Mouse (Mus musculus): ENCODE results near the gene Rad54l2. TPM values are rescaled to one million over a fixed set of nuclear protein-coding genes. Genes with fewer than 3 reads are reported as not detected.

The Rad54l2 gene
- total and polyA plus RNA-seq, 3 experiments: 9.5 to 14.8 (median 10.7) TPM

- peaks cover 6% of the 10 kb centered on the region for H3K27me3 ChIP-seq (ENCODE audit: control insufficient read depth, insufficient read depth, low read length)
- H3K27ac ChIP-seq: no peak overlapping the region
- intact Hi-C loops (cut with DNase I): no loop called here
- WGBS: 70% methylated on average over 9 of the region's 9 CpGs
- H3K4me1 ChIP-seq (ENCODE audit: control insufficient read depth, insufficient read depth, low read length): no peaks in the 10 kb centered on the region
- DNase-seq: no peak
- H3K79me2 ChIP-seq (replicated peaks; ENCODE audit: control insufficient read depth, insufficient read depth, low read length): no peaks in the 10 kb centered on the region
- H3K4me3 ChIP-seq: no peak overlapping the region
- no peak overlapping the region for H3K9ac ChIP-seq (ENCODE audit: low read depth, low read length)
- TF ChIP-seq POLR2A (IDR thresholded peaks at IDR 0.05; ENCODE audit: insufficient read depth, low read depth, low read length) (no peak), CTCF (IDR thresholded peaks at IDR 0.05) (no peak), EP300 (IDR thresholded peaks at IDR 0.05; ENCODE audit: insufficient read depth, low read depth, low read length) (no peak)
- no peaks in the 10 kb centered on the region for H3K36me3 ChIP-seq (ENCODE audit: control insufficient read depth, insufficient read depth, low read length)
Observed at GRCm38 (mm10) chr9:106645684-106646271, 143.2 kb downstream of the Rad54l2 start.

DNA sequence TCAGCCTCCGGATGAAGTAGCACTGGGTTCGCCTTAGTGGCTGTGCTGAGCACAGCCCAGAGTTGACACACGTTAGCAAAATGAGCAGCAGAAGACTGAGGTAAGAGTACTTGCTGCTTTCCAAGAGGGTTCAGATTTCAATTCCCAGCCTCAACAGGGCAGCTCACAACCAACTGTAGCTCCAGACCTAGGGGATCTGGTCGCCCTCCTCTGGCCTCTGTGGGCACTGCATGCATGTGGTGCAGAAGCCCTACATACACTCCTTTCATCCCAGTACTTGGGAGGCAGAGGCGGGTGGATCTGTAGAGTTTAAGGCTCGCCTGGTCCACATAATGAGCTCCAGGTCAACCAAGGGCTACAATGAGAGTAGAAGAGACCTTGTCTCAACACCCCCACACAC is 145.2 kb downstream of the Rad54l2 start:
- Histone ChIP-seq H3K9ac (ENCODE audit: low read depth, low read length) (no peak overlapping the region), H3K36me3 (ENCODE audit: control insufficient read depth, insufficient read depth, low read length) (no peaks in the 10 kb centered on the region), H3K27me3 (ENCODE audit: control insufficient read depth, insufficient read depth, low read length) (peaks cover 6% of the 10 kb centered on the region), H3K27ac (no peak overlapping the region), H3K4me1 (ENCODE audit: control insufficient read depth, insufficient read depth, low read length) (no peaks in the 10 kb centered on the region), H3K79me2 (replicated peaks; ENCODE audit: control insufficient read depth, insufficient read depth, low read length) (no peaks in the 10 kb centered on the region), H3K4me3 (no peak overlapping the region)
- TF ChIP-seq CTCF (IDR thresholded peaks at IDR 0.05) (no peak), EP300 (IDR thresholded peaks at IDR 0.05; ENCODE audit: insufficient read depth, low read depth, low read length) (no peak), POLR2A (IDR thresholded peaks at IDR 0.05; ENCODE audit: insufficient read depth, low read depth, low read length) (no peak)
- DNase-seq: no peak
- 65% methylated on average over 6 of the region's 6 CpGs for WGBS
- intact Hi-C loops (cut with DNase I): no loop called here

DNA sequence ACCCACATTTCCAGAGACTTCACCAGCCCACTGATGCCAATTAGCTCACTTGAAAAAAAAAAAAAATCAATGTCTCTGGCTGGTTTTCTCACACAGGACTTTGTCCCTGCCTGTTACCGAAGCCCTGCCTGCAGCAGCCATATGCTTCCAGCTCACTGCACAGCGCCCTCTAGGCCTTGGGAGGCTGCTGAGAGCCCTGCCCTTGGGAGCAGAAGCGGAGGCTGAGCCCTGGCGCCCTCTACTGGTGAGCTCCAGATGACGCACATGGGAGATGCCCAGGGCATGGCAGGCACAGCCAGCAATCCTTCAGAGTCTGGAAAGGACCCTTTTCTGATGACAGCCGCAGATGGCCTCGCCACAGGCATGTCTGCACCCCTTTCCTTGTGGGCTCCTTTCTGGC is 145.9 kb downstream of the Rad54l2 start:
- peak; percentile 48 to 53 for DNase-seq
- Histone ChIP-seq H3K9ac (ENCODE audit: low read depth, low read length) (no peak overlapping the region), H3K4me1 (ENCODE audit: control insufficient read depth, insufficient read depth, low read length) (no peaks in the 10 kb centered on the region), H3K79me2 (replicated peaks; ENCODE audit: control insufficient read depth, insufficient read depth, low read length) (no peaks in the 10 kb centered on the region), H3K27me3 (ENCODE audit: control insufficient read depth, insufficient read depth, low read length) (peaks cover 6% of the 10 kb centered on the region), H3K36me3 (ENCODE audit: control insufficient read depth, insufficient read depth, low read length) (no peaks in the 10 kb centered on the region), H3K27ac (no peak overlapping the region), H3K4me3 (no peak overlapping the region)
- intact Hi-C loops (cut with DNase I): no loop called here
- TF ChIP-seq CTCF (IDR thresholded peaks at IDR 0.05) (peak; percentile 72), EP300 (IDR thresholded peaks at IDR 0.05; ENCODE audit: insufficient read depth, low read depth, low read length) (no peak), POLR2A (IDR thresholded peaks at IDR 0.05; ENCODE audit: insufficient read depth, low read depth, low read length) (no peak)
- 36% methylated on average over 7 of the region's 7 CpGs for WGBS

DNA sequence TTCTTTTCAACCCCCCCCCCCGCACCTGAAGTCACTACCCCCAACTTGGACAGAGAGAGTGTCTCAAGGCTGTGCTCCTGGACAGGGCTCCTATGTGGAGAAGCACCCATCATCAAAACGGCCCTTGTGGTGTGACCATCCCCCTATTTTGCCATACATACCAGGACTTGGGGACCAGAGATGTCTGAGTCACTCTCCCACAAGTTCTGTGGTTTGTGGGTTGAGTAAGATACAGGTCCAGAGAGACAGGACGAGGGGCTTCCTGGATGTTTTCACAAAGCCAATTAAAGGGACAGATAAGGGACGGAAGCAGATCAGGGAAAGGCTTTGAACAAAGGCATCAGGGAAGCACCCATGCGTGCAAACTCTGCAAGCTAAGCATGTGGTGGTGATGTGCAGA is 147.6 kb downstream of the Rad54l2 start:
- TF ChIP-seq POLR2A (IDR thresholded peaks at IDR 0.05; ENCODE audit: insufficient read depth, low read depth, low read length) (no peak), EP300 (IDR thresholded peaks at IDR 0.05; ENCODE audit: insufficient read depth, low read depth, low read length) (no peak), CTCF (IDR thresholded peaks at IDR 0.05) (no peak)
- H3K79me2 ChIP-seq (replicated peaks; ENCODE audit: control insufficient read depth, insufficient read depth, low read length): no peaks in the 10 kb centered on the region
- 31% methylated on average over 5 of the region's 5 CpGs for WGBS
- H3K9ac ChIP-seq (ENCODE audit: low read depth, low read length): no peak overlapping the region
- H3K27me3 ChIP-seq (ENCODE audit: control insufficient read depth, insufficient read depth, low read length): no peaks in the 10 kb centered on the region
- H3K36me3 ChIP-seq (ENCODE audit: control insufficient read depth, insufficient read depth, low read length): no peaks in the 10 kb centered on the region
- no peaks in the 10 kb centered on the region for H3K4me1 ChIP-seq (ENCODE audit: control insufficient read depth, insufficient read depth, low read length)
- intact Hi-C loops (cut with DNase I): no loop called here
- DNase-seq: no peak
- H3K27ac ChIP-seq: no peak overlapping the region
- no peak overlapping the region for H3K4me3 ChIP-seq

- H3K36me3 ChIP-seq (ENCODE audit: control insufficient read depth, insufficient read depth, low read length): no peaks in the 10 kb centered on the region
- intact Hi-C loops (cut with DNase I): no loop called here
- DNase-seq: no peak
Observed at GRCm38 (mm10) chr9:106638154-106638553, 150.8 kb downstream of the Rad54l2 start.

More at GRCm38 (mm10) chr9:106638154-106638553, 150.8 kb downstream of the Rad54l2 start:
- H3K27me3 ChIP-seq (ENCODE audit: control insufficient read depth, insufficient read depth, low read length): no peaks in the 10 kb centered on the region
- H3K4me1 ChIP-seq (ENCODE audit: control insufficient read depth, insufficient read depth, low read length): no peaks in the 10 kb centered on the region
- H3K27ac ChIP-seq: no peak overlapping the region
- H3K9ac ChIP-seq (ENCODE audit: low read depth, low read length): no peak overlapping the region
- H3K79me2 ChIP-seq (replicated peaks; ENCODE audit: control insufficient read depth, insufficient read depth, low read length): no peaks in the 10 kb centered on the region
- WGBS: 83% methylated on average over 8 of the region's 8 CpGs
- H3K4me3 ChIP-seq: no peak overlapping the region
- TF ChIP-seq CTCF (IDR thresholded peaks at IDR 0.05): no peak
- no peak for TF ChIP-seq EP300 (IDR thresholded peaks at IDR 0.05; ENCODE audit: insufficient read depth, low read depth, low read length)
- no peak for TF ChIP-seq POLR2A (IDR thresholded peaks at IDR 0.05; ENCODE audit: insufficient read depth, low read depth, low read length)

Other genes starting within 250 kb of the Rad54l2 start
- not detected for gene Iqcf3, start 227.6 kb downstream of the Rad54l2 start, total RNA-seq (2021)
- 0.15 TPM in 1 of 2 replicates, not detected in the other for gene Iqcf3, start 227.6 kb downstream of the Rad54l2 start, polyA plus RNA-seq (2012; rRNA removed)
- not detected for gene Iqcf4, start 218.2 kb downstream of the Rad54l2 start, total RNA-seq (2021)
- gene Iqcf4, start 218.2 kb downstream of the Rad54l2 start, polyA plus RNA-seq (2012; rRNA removed): not detected in 2 replicates
- gene Iqcf6, start 162.6 kb downstream of the Rad54l2 start, total RNA-seq (2021): not detected
- not detected in 2 replicates for gene Iqcf6, start 162.6 kb downstream of the Rad54l2 start, polyA plus RNA-seq (2012; rRNA removed)
- not detected for gene Grm2, start 133.1 kb downstream of the Rad54l2 start, total RNA-seq (2021)
- 0.09 TPM in 1 of 2 replicates, not detected in the other for gene Grm2, start 133.1 kb downstream of the Rad54l2 start, polyA plus RNA-seq (2012; rRNA removed)
- 10 to 100 TPM; 40.3 to 47.6 TPM for gene Tex264, start 103.3 kb downstream of the Rad54l2 start, total RNA-seq (2021)
- 62.1 and 69.2 TPM in 2 replicates for gene Tex264, start 103.3 kb downstream of the Rad54l2 start, polyA plus RNA-seq (2012; rRNA removed)
- gene Dcaf1, start 32.7 kb upstream of the Rad54l2 start, total RNA-seq (2021): 10 to 100 TPM; 27.3 to 27.9 TPM
- 9.8 and 19.9 TPM in 2 replicates for gene Dcaf1, start 32.7 kb upstream of the Rad54l2 start, polyA plus RNA-seq (2012; rRNA removed)
- gene Rbm15b, start 98.2 kb upstream of the Rad54l2 start, total RNA-seq (2021): 10 to 100 TPM; 11.7 to 14.3 TPM
- 3.9 and 5.5 TPM in 2 replicates for gene Rbm15b, start 98.2 kb upstream of the Rad54l2 start, polyA plus RNA-seq (2012; rRNA removed)
- 100 to 1,000 TPM; 178 to 202 TPM for gene Manf, start 102.8 kb upstream of the Rad54l2 start, total RNA-seq (2021)
- 10.1 and 27.3 TPM in 2 replicates for gene Manf, start 102.8 kb upstream of the Rad54l2 start, polyA plus RNA-seq (2012; rRNA removed)

Data from heart, adult 2 months (tissue).